Mouse (Mus musculus) limb, embryonic 14.5 days (tissue): ENCODE results near the gene Zfp831. TPM values are rescaled to one million over a fixed set of nuclear protein-coding genes. Genes with fewer than 3 reads are reported as not detected.
A peak's percentile ranks its signal among the peaks of the same experiment; 100 is the strongest.

ENCODE experiments used
- ATAC-seq: fragments of 200-750 bp; cut with Nextera tagmentation; 2 replicates; pipeline ENCODE4 v1.8.0; 2017; ENCODE audit warnings: low read depth, moderate number of reproducible peaks, moderate TSS enrichment; ENCODE audit not compliant: low FRiP score
- DNase-seq: peaks from one replicate; pipeline ENCODE4 v3.0.0-alpha.2; 2015; ENCODE audit warnings: low spot score
- H3K27ac ChIP-seq: fragments of 300-500 bp; sonication (generic); replicated peaks from 2 replicates; pipeline ENCODE4 v1.5.1; 2014; ENCODE audit warnings: low read depth, mild to moderate bottlenecking, low read length, moderate library complexity, mixed read lengths
- H3K27me3 ChIP-seq: fragments of 300-500 bp; sonication (generic); 2 replicates; pipeline ENCODE4 v1.6.1; 2014; ENCODE audit warnings: low read length, mixed read lengths; ENCODE audit not compliant: control insufficient read depth, insufficient read depth
- H3K36me3 ChIP-seq: fragments of 300-500 bp; sonication (generic); 2 replicates; pipeline ENCODE4 v1.6.1; 2014; ENCODE audit warnings: mild to moderate bottlenecking, low read length, moderate library complexity, mixed read lengths; ENCODE audit not compliant: control insufficient read depth, insufficient read depth
- H3K4me1 ChIP-seq: fragments of 300-500 bp; sonication (generic); 2 replicates; pipeline ENCODE4 v1.6.1; 2014; ENCODE audit warnings: antibody characterized with exemption, low read length, mixed read lengths; ENCODE audit not compliant: control insufficient read depth, insufficient read depth
- H3K4me2 ChIP-seq: fragments of 300-500 bp; sonication (generic); replicated peaks from 2 replicates; pipeline ENCODE4 v1.6.1; 2014; ENCODE audit warnings: low read depth, mild to moderate bottlenecking, low read length, moderate library complexity; ENCODE audit not compliant: severe bottlenecking
- H3K4me3 ChIP-seq: fragments of 300-500 bp; sonication (generic); replicated peaks from 2 replicates; pipeline ENCODE4 v1.5.1; 2014; ENCODE audit warnings: low read length
- H3K9ac ChIP-seq: fragments of 300-500 bp; sonication (generic); 2 replicates; pipeline ENCODE4 v1.6.1; 2014; ENCODE audit warnings: mild to moderate bottlenecking, low read depth, low read length, moderate library complexity; ENCODE audit not compliant: severe bottlenecking
- H3K9me3 ChIP-seq: fragments of 300-500 bp; sonication (generic); 2 replicates; pipeline ENCODE4 v1.6.1; 2016; ENCODE audit warnings: low read length; ENCODE audit not compliant: control insufficient read depth
- POLR2A ChIP-seq: fragments of 200-500 bp; IDR thresholded peaks from 2 replicates; pipeline ENCODE4 v1.8.0; 2012; ENCODE audit warnings: inconsistent platforms, mild to moderate bottlenecking, moderate library complexity, borderline replicate concordance; ENCODE audit not compliant: insufficient read depth, insufficient read length; ENCODE audit errors: extremely low read depth
- WGBS: fragments of 180-500 bp; shearing (Covaris S2); extraction: QIAGEN DNeasy Blood & Tissue Kit; methylation state at CpG from one replicate; pipeline ENCODE4 v1.1.7; 2014; 5-methylcytosine and 5-hydroxymethylcytosine counted together
- polyA plus RNA-seq, 2 experiments: library from polyadenylated mRNA; depleted of rRNA in 1 of 2; stranded (reverse) in 1 of 2; unstranded in 1 of 2; fragments of >200 nt; fragmentation: Nextera tagmentation in 1 of 2; extraction: Ambion mirVana in 1 of 2; gene quantifications; 2 replicates each; pipeline versions ENCODE4 v1.2.1 to v1.2.3; 2012 to 2014

Zfp831 gene
- polyA plus RNA-seq, 2 experiments, result 0.03 to 0.04 TPM

DNA sequence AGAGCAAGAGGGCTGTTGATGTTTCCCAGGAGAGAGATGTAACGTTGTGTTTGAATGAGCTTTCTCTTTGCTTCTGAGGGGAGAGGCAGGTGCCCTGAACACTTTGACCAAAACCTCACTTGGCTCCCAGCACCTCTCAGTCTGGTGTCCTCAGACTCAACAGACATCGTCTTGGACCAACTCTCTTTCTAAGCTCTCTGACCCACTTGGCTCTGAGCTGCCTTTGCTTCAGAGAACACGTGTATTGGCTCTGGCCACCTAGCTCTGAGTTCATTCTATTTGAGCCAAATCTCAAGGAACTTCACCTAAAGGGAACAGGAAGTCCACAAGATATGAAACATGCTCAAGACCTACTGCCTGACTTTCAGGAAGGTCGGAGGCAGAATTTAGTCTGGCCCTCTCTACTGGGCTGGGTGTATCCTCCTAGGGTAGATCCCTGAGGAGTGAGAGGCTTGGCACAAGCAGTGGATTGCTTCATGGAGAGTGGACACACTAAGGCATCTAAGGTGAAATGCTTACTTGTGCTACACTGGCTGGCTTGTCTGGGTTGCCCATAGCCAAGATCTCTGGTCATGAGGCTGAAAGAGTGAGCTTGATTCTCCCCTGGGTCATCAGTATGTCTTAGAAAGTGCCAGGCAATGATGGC, 37.8 kb upstream of the Zfp831 start:
- Histone ChIP-seq H3K27ac (no peak overlapping the region), H3K4me1 (no peaks in the 10 kb centered on the region), H3K9ac (no peak overlapping the region), H3K9me3 (no peaks in the 10 kb centered on the region), H3K36me3 (no peaks in the 10 kb centered on the region), H3K4me3 (no peak overlapping the region), H3K27me3 (no peaks in the 10 kb centered on the region), H3K4me2 (no peak overlapping the region)
- 91% methylated on average over 4 of the region's 4 CpGs for WGBS
- DNase-seq (no peak), ATAC-seq (no peak)
- no peak for TF ChIP-seq POLR2A

DNA sequence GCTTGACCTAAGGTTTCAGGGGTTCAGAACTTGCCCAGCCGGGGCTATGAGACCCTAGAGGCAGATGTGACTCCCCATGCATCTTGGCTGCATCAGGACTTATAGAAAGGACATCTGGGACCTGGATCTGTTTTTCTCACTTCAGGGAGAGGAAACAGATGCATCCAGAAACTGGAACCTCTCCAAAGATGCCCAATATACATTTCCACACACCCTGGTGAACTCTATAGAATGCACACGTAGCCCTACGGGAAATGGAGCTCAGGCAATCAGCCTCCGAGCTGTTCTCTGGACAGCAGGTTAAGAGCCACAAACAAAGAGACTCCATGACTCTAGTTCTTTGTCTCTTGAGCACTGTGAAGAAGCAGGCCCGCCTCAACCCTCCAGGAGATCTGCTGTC, 37.0 kb upstream of the Zfp831 start:
- ATAC-seq (no peak), DNase-seq (peak; percentile 29)
- Histone ChIP-seq H3K27ac (no peak overlapping the region), H3K4me3 (no peak overlapping the region), H3K9ac (no peak overlapping the region), H3K27me3 (no peaks in the 10 kb centered on the region), H3K9me3 (no peaks in the 10 kb centered on the region), H3K36me3 (no peaks in the 10 kb centered on the region), H3K4me2 (no peak overlapping the region), H3K4me1 (no peaks in the 10 kb centered on the region)
- WGBS, result 69% methylated on average over 5 of the region's 5 CpGs
- no peak for TF ChIP-seq POLR2A

DNA sequence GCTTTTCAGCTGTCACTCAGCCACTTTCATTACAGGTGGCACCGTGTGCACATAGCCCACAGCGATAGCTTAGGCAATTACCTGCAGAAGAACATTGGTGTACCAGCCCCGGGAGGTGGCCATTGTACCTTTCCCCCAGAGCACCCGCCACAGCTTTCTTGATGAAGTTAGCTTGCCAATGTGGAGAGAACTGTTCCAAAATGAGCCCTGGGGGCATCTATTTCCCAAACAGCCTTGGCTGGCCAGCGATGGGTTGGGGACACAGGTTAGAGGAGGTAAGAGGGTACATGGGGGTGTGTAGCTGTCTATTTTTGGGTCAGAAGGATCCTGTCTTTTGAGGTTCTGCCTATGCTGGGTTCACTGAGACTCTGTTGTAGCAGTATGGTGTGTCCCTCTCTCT, 33.4 kb upstream of the Zfp831 start:
- no peak overlapping the region for H3K4me3 ChIP-seq
- TF ChIP-seq POLR2A, result no peak
- WGBS, result 79% methylated on average over 5 of the region's 5 CpGs
- H3K9me3 ChIP-seq, result no peaks in the 10 kb centered on the region
- H3K4me2 ChIP-seq, result no peak overlapping the region
- no peak for ATAC-seq
- no peak for DNase-seq
- H3K36me3 ChIP-seq, result no peaks in the 10 kb centered on the region
- H3K27ac ChIP-seq, result no peak overlapping the region
- no peaks in the 10 kb centered on the region for H3K27me3 ChIP-seq
- H3K9ac ChIP-seq, result no peak overlapping the region
- H3K4me1 ChIP-seq, result no peaks in the 10 kb centered on the region

DNA sequence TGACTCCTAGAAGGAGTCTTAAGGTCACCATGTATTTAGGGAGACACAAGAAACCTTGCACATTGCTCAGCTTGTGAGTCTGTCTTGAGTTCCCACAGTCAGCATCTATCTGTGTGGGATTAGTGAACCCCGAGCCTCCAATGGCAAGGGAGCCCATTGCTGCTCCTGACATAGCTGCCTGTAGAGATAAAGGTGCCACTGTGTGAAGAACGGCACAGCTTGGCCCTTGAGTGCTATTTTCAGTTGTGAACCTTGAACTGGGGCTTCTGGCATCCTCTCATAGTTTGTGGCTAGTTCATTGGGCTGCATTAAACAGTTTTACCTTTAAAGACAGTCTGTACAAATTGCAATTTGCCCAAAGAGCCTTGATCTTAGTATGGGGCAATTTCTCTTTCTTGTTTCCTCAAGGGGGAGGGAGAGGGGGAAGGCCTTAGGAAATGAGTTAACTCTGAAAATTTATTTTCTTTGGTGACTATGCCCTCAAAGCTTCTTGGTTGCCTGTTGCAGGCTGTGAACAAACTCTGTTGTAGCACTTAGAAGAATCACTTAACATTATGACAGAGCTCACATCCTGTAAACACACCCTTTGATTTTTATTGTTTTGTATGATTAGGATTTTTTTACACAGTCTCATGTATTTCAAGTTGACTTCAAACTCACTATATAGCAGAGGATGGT, 30.8 kb upstream of the Zfp831 start:
- Histone ChIP-seq H3K36me3 (no peaks in the 10 kb centered on the region), H3K4me3 (no peak overlapping the region), H3K4me1 (no peaks in the 10 kb centered on the region), H3K9me3 (no peaks in the 10 kb centered on the region), H3K27me3 (no peaks in the 10 kb centered on the region), H3K4me2 (no peak overlapping the region), H3K9ac (no peak overlapping the region), H3K27ac (no peak overlapping the region)
- 73% methylated on average over 2 of the region's 2 CpGs for WGBS
- DNase-seq (no peak), ATAC-seq (no peak)
- TF ChIP-seq POLR2A, result no peak

DNA sequence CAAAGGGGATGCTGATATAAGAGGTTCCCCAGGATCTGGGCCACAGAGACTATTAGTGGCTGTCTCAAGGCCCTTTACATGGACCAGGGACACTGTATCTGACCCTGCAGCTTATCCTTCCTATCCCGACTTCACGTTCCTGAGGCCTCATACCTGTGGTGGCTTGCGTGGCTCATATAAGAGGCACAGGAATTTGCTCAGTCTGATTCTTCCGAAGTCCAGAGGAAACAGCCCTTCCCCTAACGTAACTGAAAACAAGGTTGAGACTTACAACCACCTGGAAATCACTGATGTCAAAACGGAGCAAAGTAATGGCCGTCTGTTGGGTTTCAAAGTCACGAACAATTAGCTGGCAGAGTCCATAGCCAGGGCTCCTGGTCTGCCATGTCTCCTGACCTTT, 30.1 kb upstream of the Zfp831 start:
- no peak for TF ChIP-seq POLR2A
- H3K9ac ChIP-seq, result no peak overlapping the region
- WGBS, result 73% methylated on average over 8 of the region's 8 CpGs
- H3K36me3 ChIP-seq, result no peaks in the 10 kb centered on the region
- no peak overlapping the region for H3K4me2 ChIP-seq
- DNase-seq (no peak), ATAC-seq (no peak)
- no peaks in the 10 kb centered on the region for H3K27me3 ChIP-seq
- H3K27ac ChIP-seq, result no peak overlapping the region
- no peaks in the 10 kb centered on the region for H3K4me1 ChIP-seq
- H3K4me3 ChIP-seq, result no peak overlapping the region
- no peaks in the 10 kb centered on the region for H3K9me3 ChIP-seq
